Mouse (Mus musculus) CD4-positive, CD25-positive, alpha-beta regulatory T cell, adult 4 months (primary cell): ENCODE measurements around the gene Olfml3. TPM values are rescaled to one million over a fixed set of nuclear protein-coding genes. Genes with fewer than 3 reads are reported as not detected.

ENCODE experiments used
- ATAC-seq: one replicate; pipeline ENCODE4 v1.8.0; 2017
- polyA plus RNA-seq, 2 experiments: library from polyadenylated mRNA; unstranded; fragments of 100-300 nt; shearing (Covaris generic); gene quantifications; one replicate each; pipeline ENCODE4 v1.2.1; 2017

The Olfml3 gene
- polyA plus RNA-seq, 2 experiments from 2014 or later, result 0.34 to 0.78 TPM

GRCm38 (mm10) chr3:103705426-103705825 lies 32.4 kb downstream of the Olfml3 start:
- ATAC-seq, result no peak

- ATAC-seq, result no peak
These were observed 33.1 kb downstream of the Olfml3 start for GRCm38 (mm10) chr3:103704661-103705060.

GRCm38 (mm10) chr3:103696388-103696925 lies 41.3 kb downstream of the Olfml3 start:
- ATAC-seq, result no peak

GRCm38 (mm10) chr3:103695556-103695955 lies 42.2 kb downstream of the Olfml3 start:
- ATAC-seq, result no peak

- no peak for ATAC-seq
These were observed 47.3 kb downstream of the Olfml3 start for GRCm38 (mm10) chr3:103690506-103690905.

GRCm38 (mm10) chr3:103689043-103689442 lies 48.8 kb downstream of the Olfml3 start:
- ATAC-seq, result no peak

GRCm38 (mm10) chr3:103683966-103684319 lies 53.9 kb downstream of the Olfml3 start:
- ATAC-seq, result no peak

- no peak for ATAC-seq
These were observed 54.4 kb downstream of the Olfml3 start for GRCm38 (mm10) chr3:103683234-103683965.

- ATAC-seq, result no peak
These were observed 55.3 kb downstream of the Olfml3 start for GRCm38 (mm10) chr3:103682473-103682872.

- ATAC-seq, result no peak
These were observed 59.0 kb downstream of the Olfml3 start for GRCm38 (mm10) chr3:103678811-103679210.

- ATAC-seq, result no peak
These were observed 65.1 kb downstream of the Olfml3 start for GRCm38 (mm10) chr3:103672716-103673115.

Other genes starting within 250 kb of the Olfml3 start
- gene Syt6, start 162.8 kb downstream of the Olfml3 start, polyA plus RNA-seq, result not detected
- 1 to 10 TPM; 1.2 to 2.4 TPM for gene Atg4a-ps, start 91.9 kb downstream of the Olfml3 start, polyA plus RNA-seq
- gene Gm10964, start 1.4 kb upstream of the Olfml3 start, polyA plus RNA-seq, result not detected
- gene Hipk1, start 53.6 kb upstream of the Olfml3 start, polyA plus RNA-seq, result 10 to 100 TPM; 25.6 to 29.8 TPM
- gene Dclre1b, start 71.4 kb upstream of the Olfml3 start, polyA plus RNA-seq, result 10 to 100 TPM; 17.5 to 19.5 TPM
- gene Ap4b1, start 71.5 kb upstream of the Olfml3 start, polyA plus RNA-seq, result 10 to 100 TPM; 20.6 to 31.7 TPM
- under 1 TPM in 1 of 2 experiments, not detected in 1; 0.52 TPM for gene Gm43064, start 71.6 kb upstream of the Olfml3 start, polyA plus RNA-seq
- gene Bcl2l15, start 94.6 kb upstream of the Olfml3 start, polyA plus RNA-seq, result 1 to 10 TPM; 6.2 to 8.6 TPM
- gene Ptpn22, start 121.8 kb upstream of the Olfml3 start, polyA plus RNA-seq, result 100 to 1,000 TPM; 350 to 445 TPM
- gene Rsbn1, start 176.1 kb upstream of the Olfml3 start, polyA plus RNA-seq, result 10 to 100 TPM; 10.5 to 11.2 TPM
- 10 to 100 TPM in 1 of 2 experiments, 1 to 10 TPM in 1; 7.9 to 10.2 TPM for gene Phtf1, start 230.1 kb upstream of the Olfml3 start, polyA plus RNA-seq